Mouse (Mus musculus): ENCODE results near the gene Rcsd1. TPM values are rescaled to one million over a fixed set of nuclear protein-coding genes. Genes with fewer than 3 reads are reported as not detected.

The Rcsd1 gene
- total RNA-seq, 2 experiments from 2014 or later, result 80.0 to 85.8 TPM

GRCm38 (mm10) chr1:165717711-165718542, 8.4 kb upstream of the Rcsd1 start:
- DNase-seq, result peak; percentile 84

DNA sequence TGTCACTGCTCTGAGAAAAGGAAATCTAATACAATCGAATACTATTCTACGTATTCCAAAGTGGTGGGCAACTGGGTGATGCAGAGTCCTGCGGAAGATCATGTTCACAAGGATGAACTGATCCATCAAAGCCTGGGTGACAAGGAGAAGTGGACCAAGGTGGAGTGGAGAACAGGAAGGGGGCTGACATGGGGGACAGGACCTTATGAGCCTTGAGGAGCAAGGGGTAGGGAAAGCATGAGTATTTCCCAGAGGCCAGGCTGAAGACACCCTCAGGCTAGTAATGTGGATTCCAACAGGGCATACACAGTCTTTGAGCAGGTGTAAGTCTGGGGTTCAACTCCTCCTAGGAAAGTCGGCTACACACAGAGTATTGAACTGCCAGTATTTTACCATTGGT, 6.9 kb upstream of the Rcsd1 start:
- no peak for DNase-seq

DNA sequence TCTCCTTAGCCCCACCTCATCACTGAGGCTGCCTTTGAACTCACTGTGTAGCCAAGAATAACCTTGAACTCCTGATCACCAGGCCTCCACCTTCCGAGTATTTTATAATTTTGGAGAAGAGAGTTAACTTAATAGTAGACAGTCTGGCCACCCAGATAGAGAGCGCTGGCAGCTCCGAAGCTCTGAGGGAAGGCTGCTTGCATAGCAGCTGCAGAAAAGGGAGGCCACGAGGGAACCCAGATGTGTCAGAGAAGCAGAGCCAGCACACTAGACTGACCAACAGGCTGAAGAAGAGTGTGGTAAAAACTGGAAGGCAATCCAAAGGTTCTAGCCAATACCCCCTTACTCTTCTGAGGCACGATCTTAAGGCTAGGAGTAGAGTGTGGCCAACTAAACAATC, 4.2 kb upstream of the Rcsd1 start:
- DNase-seq, result no peak

DNA sequence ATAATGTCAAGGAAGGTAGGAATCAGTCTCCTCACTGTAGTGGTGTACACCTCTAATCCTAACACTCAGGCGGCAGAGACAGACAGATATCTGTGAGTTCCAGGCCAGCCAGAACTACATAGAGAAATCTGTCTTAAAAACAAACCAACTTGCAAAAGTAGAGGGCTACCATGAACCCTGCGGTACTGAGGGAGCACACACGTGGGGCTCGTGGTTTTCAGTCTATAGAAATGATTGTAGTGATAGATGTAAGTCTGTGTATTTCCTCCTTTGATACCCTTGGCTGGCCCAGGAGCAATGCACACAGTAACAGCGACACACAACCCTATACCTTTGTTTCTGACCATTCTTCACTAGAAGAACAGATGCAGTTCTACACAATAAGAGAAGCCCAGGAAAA, 2.4 kb upstream of the Rcsd1 start:
- DNase-seq, result no peak

- no peak for DNase-seq
These were observed 724 bp downstream of the Rcsd1 start for GRCm38 (mm10) chr1:165708686-165709380.

GRCm38 (mm10) chr1:165707640-165708322, 1.8 kb downstream of the Rcsd1 start:
- DNase-seq, result peak; percentile 89

DNA sequence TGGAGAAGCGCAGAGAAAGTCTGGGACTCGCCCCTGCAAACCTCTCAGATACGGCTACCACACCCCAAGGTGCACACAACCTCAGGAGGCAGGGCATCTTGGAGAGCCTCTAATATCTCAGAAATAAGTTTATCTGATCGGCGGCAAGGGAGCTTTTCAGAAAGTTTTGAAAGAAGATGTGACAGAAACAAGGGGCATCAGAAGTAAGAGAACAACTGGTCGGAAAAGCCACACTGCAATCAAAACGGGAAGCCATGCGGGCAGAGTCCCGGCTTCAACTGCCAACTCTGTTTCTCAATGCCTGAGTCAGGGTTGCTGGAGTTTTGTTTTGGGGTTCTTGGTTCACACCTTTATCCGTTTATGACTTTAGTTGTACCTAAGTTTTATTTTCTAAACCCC, 2.3 kb downstream of the Rcsd1 start:
- DNase-seq, result no peak

DNA sequence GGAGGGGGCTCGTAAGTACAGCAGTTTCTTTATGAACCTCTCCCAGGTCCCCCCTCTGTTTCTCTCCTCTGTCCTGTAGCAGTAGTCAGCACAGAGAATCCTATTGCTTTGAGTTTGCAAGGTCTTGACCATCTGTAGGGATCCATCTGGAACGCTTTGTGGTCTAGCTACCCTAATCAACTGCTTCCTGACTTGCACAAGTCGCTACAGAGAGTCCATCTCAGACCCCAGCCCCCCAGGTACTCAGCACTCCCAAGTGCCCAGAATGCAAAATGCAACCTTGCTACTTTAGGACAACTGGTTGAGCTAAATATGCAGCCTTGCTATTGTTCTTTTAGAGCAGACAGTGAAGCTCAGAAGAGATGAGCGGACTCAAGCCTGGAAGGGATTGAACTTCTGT, 3.1 kb downstream of the Rcsd1 start:
- DNase-seq, result no peak

DNA sequence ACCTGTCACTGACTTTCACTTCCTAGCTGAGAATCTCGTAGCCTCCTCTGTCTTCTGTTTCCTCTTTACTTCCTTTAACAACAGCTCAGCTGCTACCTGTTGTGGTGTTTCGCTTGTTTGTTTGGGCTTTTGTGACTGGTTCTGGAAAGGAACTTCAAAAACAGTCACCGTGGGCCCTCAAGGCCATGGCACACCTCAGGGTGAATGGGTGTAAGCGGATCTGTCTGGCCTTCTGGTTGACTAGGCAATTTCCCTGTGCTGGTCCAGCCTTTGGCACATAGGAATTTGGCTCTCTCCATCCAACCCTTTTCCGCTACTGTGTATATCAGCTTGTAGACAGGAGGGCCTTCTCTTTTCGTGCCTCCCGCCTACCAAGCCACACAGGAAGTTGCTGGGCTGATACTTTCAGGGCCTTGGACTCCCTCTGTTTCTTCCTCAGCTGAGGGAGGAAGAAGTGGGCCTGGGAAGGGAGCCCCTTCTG, 3.6 kb downstream of the Rcsd1 start:
- DNase-seq, result no peak

DNA sequence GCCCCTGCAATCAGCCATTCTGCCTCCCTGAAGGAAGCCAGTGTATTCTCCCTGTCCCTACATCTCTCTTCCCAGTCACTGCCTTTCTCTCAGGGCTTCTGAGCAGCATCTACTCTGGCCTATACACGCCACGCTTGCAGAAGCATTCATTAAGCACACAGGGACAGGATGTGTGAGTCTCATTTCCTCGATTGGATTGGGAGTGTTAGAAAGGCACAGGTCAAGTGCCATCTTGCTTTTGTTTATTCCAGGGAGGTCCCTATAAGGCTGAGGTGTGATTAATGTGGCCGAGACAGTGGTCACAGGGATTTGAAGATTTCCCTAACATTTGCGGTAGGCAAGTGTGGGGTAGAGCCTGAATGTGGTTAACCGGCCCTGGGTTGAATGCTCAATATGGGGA, 4.2 kb downstream of the Rcsd1 start:
- DNase-seq, result no peak

- no peak for DNase-seq
These were observed 4.7 kb downstream of the Rcsd1 start for GRCm38 (mm10) chr1:165704841-165705240.

DNA sequence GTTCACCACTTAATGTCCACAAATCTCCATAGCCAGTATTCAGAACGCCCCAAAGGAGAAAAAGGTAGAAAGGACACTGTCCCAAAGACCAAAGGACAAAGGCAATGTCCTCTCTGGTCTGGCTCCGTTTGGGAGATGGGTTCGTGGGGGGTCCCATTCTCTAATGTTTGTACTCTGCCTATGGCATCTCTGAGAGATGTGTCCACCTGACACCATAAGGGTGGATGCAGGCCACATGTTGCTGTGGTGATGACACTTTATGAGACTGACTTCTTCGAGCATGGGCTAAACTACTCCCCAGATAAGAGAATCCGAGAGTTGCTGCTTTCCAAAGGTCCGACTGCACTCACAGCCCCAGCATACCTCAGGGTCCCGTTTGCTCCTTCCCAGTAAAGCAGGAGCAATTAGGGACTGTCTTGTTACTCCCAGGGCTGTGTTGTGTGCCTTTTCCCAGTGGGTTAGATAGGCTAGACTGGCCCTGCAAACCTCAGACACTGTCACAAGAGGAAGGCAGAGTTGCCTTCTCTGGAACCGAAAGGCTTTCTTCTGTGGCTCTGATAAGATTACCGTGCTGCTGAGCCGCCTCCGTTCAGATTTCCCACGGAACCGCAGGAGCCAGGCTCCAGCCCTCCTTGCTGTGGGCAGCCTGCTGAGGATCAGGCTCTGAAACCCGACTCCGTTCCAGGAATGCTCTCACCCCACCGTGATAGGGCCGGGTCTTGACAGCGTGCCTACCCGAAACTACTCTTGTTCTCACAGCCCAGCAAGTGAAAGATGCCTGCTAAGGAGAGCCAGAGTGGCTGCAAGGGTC, 7.1 kb downstream of the Rcsd1 start:
- peak; percentile 68 for DNase-seq

GRCm38 (mm10) chr1:165701562-165701961, 8.0 kb downstream of the Rcsd1 start:
- no peak for DNase-seq

DNA sequence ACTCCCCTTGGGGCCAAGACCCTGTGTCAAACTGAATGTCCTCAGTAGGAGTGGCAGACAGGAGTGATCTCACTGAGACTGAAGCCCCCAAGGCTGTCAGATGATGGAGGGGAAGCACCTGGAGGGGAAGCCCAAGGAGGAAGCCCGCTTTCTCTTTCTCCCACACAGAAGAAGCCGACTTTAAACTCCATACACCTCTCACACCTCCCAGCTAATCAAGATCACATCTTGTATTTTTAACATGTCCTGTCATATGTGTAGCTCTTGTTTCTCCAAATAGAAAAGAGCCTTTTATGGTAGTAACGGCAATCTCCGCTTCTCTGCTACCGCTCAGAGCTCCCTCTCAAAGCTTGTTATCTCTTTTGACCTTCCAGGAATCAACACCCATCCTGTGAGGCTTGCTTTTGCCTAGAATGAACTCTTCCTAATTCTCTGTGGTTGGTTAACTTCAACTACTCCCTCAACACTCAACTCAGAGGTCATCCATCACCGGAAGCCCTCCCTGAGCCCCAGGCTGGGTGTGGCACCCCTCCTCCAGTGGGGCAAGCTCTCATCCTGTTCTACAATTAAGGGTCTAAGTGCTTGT, 8.5 kb downstream of the Rcsd1 start:
- DNase-seq, result no peak

- DNase-seq, result no peak
These were observed 9.2 kb downstream of the Rcsd1 start for GRCm38 (mm10) chr1:165700376-165700815.

GRCm38 (mm10) chr1:165697701-165698100, 11.9 kb downstream of the Rcsd1 start:
- DNase-seq, result no peak

GRCm38 (mm10) chr1:165696870-165697269, 12.7 kb downstream of the Rcsd1 start:
- no peak for DNase-seq

GRCm38 (mm10) chr1:165696040-165696439, 13.5 kb downstream of the Rcsd1 start:
- no peak for DNase-seq

- DNase-seq, result no peak
These were observed 14.1 kb downstream of the Rcsd1 start for GRCm38 (mm10) chr1:165695392-165696014.

- no peak for DNase-seq
These were observed 15.7 kb downstream of the Rcsd1 start for GRCm38 (mm10) chr1:165693856-165694255.

DNA sequence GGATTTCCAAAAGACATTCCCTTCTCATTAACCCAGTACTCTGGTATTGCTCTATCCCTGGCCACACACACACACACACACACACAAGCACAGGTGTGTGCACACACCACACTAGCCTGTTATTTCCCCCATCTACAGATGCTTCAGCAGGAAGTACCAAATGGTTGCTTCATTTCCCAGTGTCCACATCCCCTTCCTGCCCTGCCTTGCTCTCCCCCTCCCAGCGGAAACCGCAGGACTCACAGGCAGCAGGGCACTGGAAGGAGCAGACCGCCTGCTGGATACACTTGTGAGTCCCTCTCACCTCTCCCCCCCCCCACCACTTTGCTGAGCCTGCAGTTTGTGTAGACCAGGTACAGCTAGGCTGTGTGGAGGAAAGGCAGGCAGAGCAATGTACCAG, 18.0 kb downstream of the Rcsd1 start:
- DNase-seq, result peak; percentile 63

All from gastrocnemius, postnatal 25 days (tissue).